Mouse (Mus musculus) lung, embryonic 14.5 days (tissue): ENCODE data around the gene Atp12a. TPM values are rescaled to one million over a fixed set of nuclear protein-coding genes. Genes with fewer than 3 reads are reported as not detected.

Experiments used
- ATAC-seq: fragments of 200-750 bp; cut with Nextera tagmentation; 2 replicates; pipeline ENCODE4 v1.8.0; 2017; ENCODE audit warnings: mild to moderate bottlenecking, moderate TSS enrichment, moderate library complexity; ENCODE audit not compliant: insufficient read depth
- DNase-seq: peaks from one replicate; pipeline ENCODE4 v3.0.0-alpha.2; 2015
- H3K27ac ChIP-seq: fragments of 300-500 bp; sonication (generic); 2 replicates; pipeline ENCODE4 v1.5.1; 2014; ENCODE audit warnings: low read depth, mild to moderate bottlenecking, moderate library complexity
- H3K27me3 ChIP-seq: fragments of 300-500 bp; sonication (generic); 2 replicates; pipeline ENCODE4 v1.6.1; 2014; ENCODE audit warnings: low read length, control low read depth; ENCODE audit not compliant: insufficient read depth
- H3K36me3 ChIP-seq: fragments of 300-500 bp; sonication (generic); 2 replicates; pipeline ENCODE4 v1.6.1; 2014; ENCODE audit warnings: control low read depth; ENCODE audit not compliant: insufficient read depth
- H3K4me1 ChIP-seq: fragments of 300-500 bp; sonication (generic); 2 replicates; pipeline ENCODE4 v1.6.1; 2014; ENCODE audit warnings: antibody characterized with exemption, control low read depth; ENCODE audit not compliant: insufficient read depth
- H3K4me2 ChIP-seq: fragments of 300-500 bp; sonication (generic); 2 replicates; pipeline ENCODE4 v1.6.1; 2014; ENCODE audit warnings: mild to moderate bottlenecking
- H3K4me3 ChIP-seq: fragments of 300-500 bp; sonication (generic); 2 replicates; pipeline ENCODE4 v1.5.1; 2014; ENCODE audit warnings: low read depth, low read length
- H3K9ac ChIP-seq: fragments of 300-500 bp; sonication (generic); 2 replicates; pipeline ENCODE4 v1.6.1; 2014
- H3K9me3 ChIP-seq: fragments of 300-500 bp; sonication (generic); 2 replicates; pipeline ENCODE4 v1.6.1; 2016; ENCODE audit warnings: low read depth, low read length, control low read depth
- CTCF ChIP-seq: IDR thresholded peaks from 2 replicates; pipeline ENCODE4 v1.5.1; 2016; ENCODE audit warnings: antibody characterized with exemption, low read depth
- WGBS: fragments of 180-500 bp; shearing (Covaris S2); extraction: QIAGEN DNeasy Blood & Tissue Kit; methylation state at CpG from one replicate; pipeline ENCODE4 v1.1.7; 2014; 5-methylcytosine and 5-hydroxymethylcytosine counted together
- polyA plus RNA-seq: library from polyadenylated mRNA; unstranded; fragments of >200 nt; fragmentation: Nextera tagmentation; extraction: Ambion mirVana; gene quantifications from 2 replicates; pipeline ENCODE4 v1.2.1, GENCODE M21; 2014

Atp12a gene
- polyA plus RNA-seq, 1 experiment from 2014 or later, result 1.6 TPM

- Histone ChIP-seq H3K4me2 (no peak overlapping the region), H3K36me3 (no peaks in the 10 kb centered on the region), H3K27ac (no peak overlapping the region), H3K4me1 (0 out of 2 replicates have a peak, but pooled peaks cover 3% of the 10 kb centered on the region), H3K9me3 (no peaks in the 10 kb centered on the region), H3K4me3 (no peak overlapping the region), H3K9ac (no peak overlapping the region), H3K27me3 (no peaks in the 10 kb centered on the region)
- 82% methylated on average over 10 of the region's 10 CpGs for WGBS
- no peak for DNase-seq
- ATAC-seq, result no peak
- TF ChIP-seq CTCF, result no peak
Observed at GRCm38 (mm10) chr14:56336032-56336431, 28.8 kb upstream of the Atp12a start.

DNA sequence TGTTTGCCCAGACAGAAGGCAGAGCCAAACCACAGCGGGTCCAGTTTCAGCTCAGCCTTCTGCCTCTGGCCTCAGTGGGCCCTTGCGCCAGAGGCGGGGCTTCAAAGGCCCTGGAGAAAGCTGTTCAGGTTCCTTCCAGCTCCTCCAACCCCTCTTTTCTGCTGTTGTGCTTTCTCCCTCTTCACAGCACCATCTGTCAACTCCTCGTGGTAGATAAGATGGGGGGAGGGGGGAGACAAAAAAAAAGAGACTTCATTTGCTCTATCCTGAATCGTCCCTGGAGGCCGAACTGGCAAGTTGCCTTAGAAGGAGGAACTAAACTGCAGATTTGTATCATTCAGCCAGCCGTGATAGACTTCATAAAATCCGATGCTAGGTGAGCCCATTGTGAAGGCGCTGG, 27.8 kb upstream of the Atp12a start:
- Histone ChIP-seq H3K27me3 (no peaks in the 10 kb centered on the region), H3K27ac (peak overlapping the region; percentile 36; the same call in 1 of the 2 replicates), H3K9ac (no peak overlapping the region), H3K4me1 (0 out of 2 replicates have a peak, but pooled peaks cover 3% of the 10 kb centered on the region), H3K4me2 (no peak overlapping the region), H3K4me3 (no peak overlapping the region), H3K36me3 (no peaks in the 10 kb centered on the region), H3K9me3 (no peaks in the 10 kb centered on the region)
- DNase-seq, result peak; percentile 69
- no peak for TF ChIP-seq CTCF
- WGBS, result 46% methylated on average over 9 of the region's 9 CpGs
- peak; percentile 52; the same call in 1 of the 2 replicates for ATAC-seq

GRCm38 (mm10) chr14:56337696-56338095, 27.2 kb upstream of the Atp12a start:
- 47% methylated on average over 2 of the region's 2 CpGs for WGBS
- peak; percentile 27 for DNase-seq
- H3K4me2 ChIP-seq, result no peak overlapping the region

GRCm38 (mm10) chr14:56338882-56339442, 25.9 kb upstream of the Atp12a start:
- TF ChIP-seq CTCF, result no peak
- DNase-seq (no peak), ATAC-seq (no peak)
- WGBS, result 61% methylated on average over 7 of the region's 7 CpGs
- H3K4me3 ChIP-seq, result no peak overlapping the region
- H3K9me3 ChIP-seq, result no peaks in the 10 kb centered on the region
- no peaks in the 10 kb centered on the region for H3K36me3 ChIP-seq
- H3K27ac ChIP-seq, result no peak overlapping the region
- 0 out of 2 replicates have a peak, but pooled peaks cover 3% of the 10 kb centered on the region for H3K4me1 ChIP-seq
- H3K4me2 ChIP-seq, result no peak overlapping the region
- no peak overlapping the region for H3K9ac ChIP-seq
- H3K27me3 ChIP-seq, result no peaks in the 10 kb centered on the region

More at GRCm38 (mm10) chr14:56337696-56338095, 27.2 kb upstream of the Atp12a start:
- TF ChIP-seq CTCF, result no peak
- no peaks in the 10 kb centered on the region for H3K9me3 ChIP-seq
- no peak overlapping the region; the same call in 1 of the 2 replicates for H3K27ac ChIP-seq
- H3K36me3 ChIP-seq, result no peaks in the 10 kb centered on the region
- no peak overlapping the region for H3K9ac ChIP-seq
- H3K27me3 ChIP-seq, result no peaks in the 10 kb centered on the region
- H3K4me1 ChIP-seq, result 0 out of 2 replicates have a peak, but pooled peaks cover 3% of the 10 kb centered on the region
- H3K4me3 ChIP-seq, result no peak overlapping the region
- ATAC-seq, result peak; percentile 35; the same call in 1 of the 2 replicates

DNA sequence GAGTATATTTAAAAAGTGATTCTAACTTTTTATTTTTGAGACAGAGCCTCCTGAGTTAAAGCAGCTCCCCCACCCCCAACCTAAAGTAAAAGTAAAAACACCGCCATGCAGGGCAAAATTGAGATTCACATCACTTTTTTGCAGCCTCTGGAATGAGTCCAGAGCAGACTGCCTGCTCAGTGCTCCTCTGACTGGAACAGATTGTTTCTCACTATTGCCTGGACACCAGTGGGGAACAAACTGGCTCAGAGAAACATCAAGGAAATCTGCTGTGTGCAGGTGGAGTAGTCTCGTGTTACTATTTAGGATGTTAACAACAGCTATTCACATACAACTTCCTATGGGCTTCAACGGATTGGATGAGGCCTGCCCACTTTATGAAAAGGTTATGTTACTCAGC, 16.2 kb upstream of the Atp12a start:
- Histone ChIP-seq H3K9ac (no peak overlapping the region), H3K27me3 (no peaks in the 10 kb centered on the region), H3K4me1 (no peaks in the 10 kb centered on the region), H3K36me3 (no peaks in the 10 kb centered on the region), H3K27ac (no peak overlapping the region), H3K4me2 (no peak overlapping the region), H3K9me3 (no peaks in the 10 kb centered on the region), H3K4me3 (no peak overlapping the region)
- ATAC-seq, result no peak
- no peak for DNase-seq
- no peak for TF ChIP-seq CTCF
- WGBS, result 53% methylated on average over 3 of the region's 3 CpGs

DNA sequence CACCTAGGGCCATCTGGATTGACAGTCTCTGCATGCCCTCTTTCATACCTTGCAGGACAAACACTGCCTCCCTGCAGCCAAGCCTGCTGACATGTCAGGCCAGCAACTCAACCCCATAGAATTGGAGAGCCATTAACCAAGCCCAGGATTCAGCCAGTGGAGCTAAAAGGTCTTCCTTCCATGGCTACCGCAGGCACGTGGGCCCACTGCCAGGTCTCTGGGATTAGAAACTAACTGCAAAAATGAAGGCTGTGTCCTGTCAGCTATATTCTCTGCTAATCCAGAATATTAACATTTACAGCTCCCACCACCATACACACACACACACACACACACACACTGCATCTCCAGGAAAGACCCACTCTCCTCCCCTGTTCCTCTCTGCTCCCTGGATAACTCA, 15.3 kb upstream of the Atp12a start:
- no peak for TF ChIP-seq CTCF
- Histone ChIP-seq H3K4me3 (no peak overlapping the region), H3K27me3 (no peaks in the 10 kb centered on the region), H3K4me2 (no peak overlapping the region), H3K9me3 (no peaks in the 10 kb centered on the region), H3K36me3 (no peaks in the 10 kb centered on the region), H3K27ac (no peak overlapping the region), H3K4me1 (peaks cover 3% of the 10 kb centered on the region; the same call in 1 of the 2 replicates), H3K9ac (no peak overlapping the region)
- ATAC-seq (no peak), DNase-seq (no peak)
- 73% methylated on average over 2 of the region's 2 CpGs for WGBS

GRCm38 (mm10) chr14:56351959-56352660, 12.8 kb upstream of the Atp12a start:
- ATAC-seq (0 out of 2 replicates have a peak, but pooled peaks have one; percentile 33), DNase-seq (peak; percentile 69)
- no peaks in the 10 kb centered on the region for H3K36me3 ChIP-seq
- H3K4me1 ChIP-seq, result peaks cover 5% of the 10 kb centered on the region; the same call in 1 of the 2 replicates
- 23% methylated on average over 17 of the region's 17 CpGs for WGBS
- H3K9ac ChIP-seq, result no peak overlapping the region
- H3K4me2 ChIP-seq, result no peak overlapping the region
- no peaks in the 10 kb centered on the region for H3K27me3 ChIP-seq
- H3K4me3 ChIP-seq, result no peak overlapping the region
- no peak overlapping the region for H3K27ac ChIP-seq
- TF ChIP-seq CTCF, result peak; percentile 66
- no peaks in the 10 kb centered on the region for H3K9me3 ChIP-seq
